Mouse (Mus musculus): ENCODE results near the gene Thsd4.

- no peak for TF ChIP-seq POLR2A (IDR thresholded peaks at IDR 0.05; ENCODE audit: extremely low read depth, insufficient read depth, low read length)
- TF ChIP-seq CTCF (IDR thresholded peaks at IDR 0.05; ENCODE audit: extremely low read depth, insufficient read depth, low read length): no peak
Measured at GRCm38 (mm10) chr9:60284318-60284717, 237.5 kb downstream of the Thsd4 start.

Data from cortical plate, adult 2 months (tissue).